Mouse (Mus musculus) heart, adult 8-10 months (tissue): Measurements from ENCODE around the gene 1700003H04Rik. TPM values are rescaled to one million over a fixed set of nuclear protein-coding genes. Genes with fewer than 3 reads are reported as not detected.

Experiments
- DNase-seq: peaks from one replicate; pipeline ENCODE4 v3.0.0; 2022; ENCODE audit warnings: low spot score
- total RNA-seq, 4 experiments: library from RNA; stranded (reverse); gene quantifications; 2 replicates each; pipeline ENCODE4 v1.2.4; 2022

The 1700003H04Rik gene
- not detected for total RNA-seq

GRCm38 (mm10) chr3:124581001-124581400 lies at the start of gene 1700003H04Rik:
Gene 1700003H04Rik (minus strand): TSS chr3:124581101.
- DNase-seq = no peak

- no peak for DNase-seq
These were observed 42.1 kb upstream of the 1700003H04Rik start for GRCm38 (mm10) chr3:124623031-124623430.

- DNase-seq = no peak
These were observed 32.4 kb upstream of the 1700003H04Rik start for GRCm38 (mm10) chr3:124613287-124613686.

- no peak for DNase-seq
These were observed 29.1 kb upstream of the 1700003H04Rik start for GRCm38 (mm10) chr3:124609956-124610355.

- no peak for DNase-seq
These were observed 25.2 kb upstream of the 1700003H04Rik start for GRCm38 (mm10) chr3:124606021-124606517.

GRCm38 (mm10) chr3:124605518-124605917 lies 24.6 kb upstream of the 1700003H04Rik start:
- DNase-seq = no peak

GRCm38 (mm10) chr3:124597789-124598188 lies 16.9 kb upstream of the 1700003H04Rik start:
- no peak for DNase-seq

GRCm38 (mm10) chr3:124587534-124587933 lies 6.6 kb upstream of the 1700003H04Rik start:
- DNase-seq = no peak

- no peak for DNase-seq
These were observed 4.9 kb upstream of the 1700003H04Rik start for GRCm38 (mm10) chr3:124585761-124586160.

- no peak for DNase-seq
These were observed 23.6 kb downstream of the 1700003H04Rik start for GRCm38 (mm10) chr3:124557317-124557716.

GRCm38 (mm10) chr3:124555963-124556362 lies 24.9 kb downstream of the 1700003H04Rik start:
- no peak for DNase-seq

GRCm38 (mm10) chr3:124555092-124555491 lies 25.8 kb downstream of the 1700003H04Rik start:
- DNase-seq = no peak

GRCm38 (mm10) chr3:124548898-124549297 lies 32.0 kb downstream of the 1700003H04Rik start:
- no peak for DNase-seq

- DNase-seq = no peak
These were observed 42.6 kb downstream of the 1700003H04Rik start for GRCm38 (mm10) chr3:124538260-124538659.

- DNase-seq = no peak
These were observed 44.3 kb downstream of the 1700003H04Rik start for GRCm38 (mm10) chr3:124536602-124537001.

- no peak for DNase-seq
These were observed 62.1 kb downstream of the 1700003H04Rik start for GRCm38 (mm10) chr3:124518786-124519185.

Other genes with a start within 250 kb of the 1700003H04Rik start
- not detected for gene 1700006A11Rik, start 155.1 kb downstream of the 1700003H04Rik start, total RNA-seq